Mouse (Mus musculus): ENCODE results near the gene BC034090. TPM values are rescaled to one million over a fixed set of nuclear protein-coding genes. Genes with fewer than 3 reads are reported as not detected.
"Not testable (repeated sequence)": the region's sequence is repeated elsewhere in the genome, so short reads cannot be mapped to it uniquely, and the experiment has no call there.

BC034090 gene
- polyA plus RNA-seq, 1 experiment = 11.1 TPM

- H3K4me2 ChIP-seq (ENCODE audit: low read depth) = no peak overlapping the region
- H3K79me2 ChIP-seq (ENCODE audit: control insufficient read depth, insufficient read depth) = no peaks in the 10 kb centered on the region
- no peak overlapping the region for H3ac ChIP-seq (ENCODE audit: control insufficient read depth, insufficient read length)
- H3K4me3 ChIP-seq = no peak overlapping the region
- H3K36me3 ChIP-seq (ENCODE audit: control insufficient read depth, insufficient read depth) = peaks cover 4% of the 10 kb centered on the region
- TF ChIP-seq POLR2AphosphoS2 (IDR thresholded peaks at IDR 0.05; ENCODE audit: insufficient read length, low read depth) (no peak), CEBPB (IDR thresholded peaks at IDR 0.05; ENCODE audit: insufficient read depth, poor library complexity, severe bottlenecking) (no peak), POLR2A (IDR thresholded peaks at IDR 0.05; ENCODE audit: insufficient read length, low read depth) (no peak), MAX (IDR thresholded peaks at IDR 0.05; ENCODE audit: low read depth) (no peak), MYOG (IDR thresholded peaks at IDR 0.05; ENCODE audit: control insufficient read depth in 1 of 3, insufficient read depth in 1 of 3, insufficient read length in 2 of 3, low read depth in 2 of 3) (no peak), REST (IDR thresholded peaks at IDR 0.05; ENCODE audit: insufficient read depth, insufficient read length) (no peak), TCF12 (IDR thresholded peaks at IDR 0.05; ENCODE audit: insufficient read depth, poor library complexity, severe bottlenecking) (no peak), SRF (IDR thresholded peaks at IDR 0.05; ENCODE audit: control insufficient read depth, insufficient read length, low read depth) (no peak), MYOD1 (IDR thresholded peaks at IDR 0.05; ENCODE audit: control insufficient read depth in 1 of 3, insufficient read length in 2 of 3, low read depth in 2 of 3) (no peak), E2F4 (IDR thresholded peaks at IDR 0.05; ENCODE audit: insufficient read depth) (no peak), TCF3 (IDR thresholded peaks at IDR 0.05; ENCODE audit: insufficient read length, low read depth) (no peak), USF1 (IDR thresholded peaks at IDR 0.05; ENCODE audit: low read depth) (no peak)
- no peaks in the 10 kb centered on the region for H3K27me3 ChIP-seq (ENCODE audit: control insufficient read depth, insufficient read depth, insufficient read length)
These were observed 60.1 kb downstream of the BC034090 start for GRCm38 (mm10) chr1:155184191-155184590.

- Histone ChIP-seq H3K4me3 (no peak overlapping the region), H3K27me3 (ENCODE audit: control insufficient read depth, insufficient read depth, insufficient read length) (no peaks in the 10 kb centered on the region), H3K79me2 (ENCODE audit: control insufficient read depth, insufficient read depth) (no peaks in the 10 kb centered on the region), H3ac (ENCODE audit: control insufficient read depth, insufficient read length) (no peak overlapping the region), H3K36me3 (ENCODE audit: control insufficient read depth, insufficient read depth) (peaks cover 12% of the 10 kb centered on the region), H3K4me2 (ENCODE audit: low read depth) (no peak overlapping the region)
- TF ChIP-seq USF1 (IDR thresholded peaks at IDR 0.05; ENCODE audit: low read depth) (no peak), TCF12 (IDR thresholded peaks at IDR 0.05; ENCODE audit: insufficient read depth, poor library complexity, severe bottlenecking) (no peak), MYOG (IDR thresholded peaks at IDR 0.05; ENCODE audit: control insufficient read depth in 1 of 3, insufficient read depth in 1 of 3, insufficient read length in 2 of 3, low read depth in 2 of 3) (no peak)
These were observed 65.9 kb downstream of the BC034090 start for GRCm38 (mm10) chr1:155178192-155178924.

- H3K27me3 ChIP-seq (ENCODE audit: control insufficient read depth, insufficient read depth, insufficient read length) = no peaks in the 10 kb centered on the region
- no peak overlapping the region for H3K4me3 ChIP-seq
- TF ChIP-seq MYOD1 (IDR thresholded peaks at IDR 0.05; ENCODE audit: control insufficient read depth in 1 of 3, insufficient read length in 2 of 3, low read depth in 2 of 3) = no peak
- no peak for TF ChIP-seq CEBPB (IDR thresholded peaks at IDR 0.05; ENCODE audit: insufficient read depth, poor library complexity, severe bottlenecking)
- TF ChIP-seq TCF3 (IDR thresholded peaks at IDR 0.05; ENCODE audit: insufficient read length, low read depth) = no peak
- no peak for TF ChIP-seq SRF (IDR thresholded peaks at IDR 0.05; ENCODE audit: control insufficient read depth, insufficient read length, low read depth)
- TF ChIP-seq E2F4 (IDR thresholded peaks at IDR 0.05; ENCODE audit: insufficient read depth) = no peak
- no peak for TF ChIP-seq USF1 (IDR thresholded peaks at IDR 0.05; ENCODE audit: low read depth)
- no peak for TF ChIP-seq POLR2A (IDR thresholded peaks at IDR 0.05; ENCODE audit: insufficient read length, low read depth)
- no peak for TF ChIP-seq MAX (IDR thresholded peaks at IDR 0.05; ENCODE audit: low read depth)
- TF ChIP-seq POLR2AphosphoS2 (IDR thresholded peaks at IDR 0.05; ENCODE audit: insufficient read length, low read depth) = no peak
- no peak overlapping the region for H3ac ChIP-seq (ENCODE audit: control insufficient read depth, insufficient read length)
- no peak overlapping the region for H3K4me2 ChIP-seq (ENCODE audit: low read depth)
- no peaks in the 10 kb centered on the region for H3K79me2 ChIP-seq (ENCODE audit: control insufficient read depth, insufficient read depth)
- H3K36me3 ChIP-seq (ENCODE audit: control insufficient read depth, insufficient read depth) = peaks cover 12% of the 10 kb centered on the region
These were observed 69.8 kb downstream of the BC034090 start for GRCm38 (mm10) chr1:155174424-155174823.

GRCm38 (mm10) chr1:155173644-155174016, 70.6 kb downstream of the BC034090 start:
- H3K4me3 ChIP-seq; H3K4me2 ChIP-seq (ENCODE audit: low read depth); H3K27me3 ChIP-seq (ENCODE audit: control insufficient read depth, insufficient read depth, insufficient read length): not testable (repeated sequence)

GRCm38 (mm10) chr1:155172895-155173643, 71.2 kb downstream of the BC034090 start:
- no peak for TF ChIP-seq USF1 (IDR thresholded peaks at IDR 0.05; ENCODE audit: low read depth)
- peak in 1 of 3 experiments; percentile 9 for TF ChIP-seq MYOD1 (IDR thresholded peaks at IDR 0.05; ENCODE audit: control insufficient read depth in 1 of 3, insufficient read length in 2 of 3, low read depth in 2 of 3)
- no peaks in the 10 kb centered on the region for H3K27me3 ChIP-seq (ENCODE audit: control insufficient read depth, insufficient read depth, insufficient read length)
- peaks cover 4% of the 10 kb centered on the region for H3K79me2 ChIP-seq (ENCODE audit: control insufficient read depth, insufficient read depth)
- H3K4me3 ChIP-seq = no peak overlapping the region
- H3K36me3 ChIP-seq (ENCODE audit: control insufficient read depth, insufficient read depth) = peaks cover 12% of the 10 kb centered on the region
- H3K4me2 ChIP-seq (ENCODE audit: low read depth) = no peak overlapping the region
- no peak overlapping the region for H3ac ChIP-seq (ENCODE audit: control insufficient read depth, insufficient read length)

More at GRCm38 (mm10) chr1:155173644-155174016, 70.6 kb downstream of the BC034090 start:
- not testable (repeated sequence) for H3ac ChIP-seq (ENCODE audit: control insufficient read depth, insufficient read length); H3K79me2 ChIP-seq (ENCODE audit: control insufficient read depth, insufficient read depth)
- H3K36me3 ChIP-seq (ENCODE audit: control insufficient read depth, insufficient read depth) = peaks cover 12% of the 10 kb centered on the region
